Mouse (Mus musculus): ENCODE results near the gene 4921524J17Rik.

DNA sequence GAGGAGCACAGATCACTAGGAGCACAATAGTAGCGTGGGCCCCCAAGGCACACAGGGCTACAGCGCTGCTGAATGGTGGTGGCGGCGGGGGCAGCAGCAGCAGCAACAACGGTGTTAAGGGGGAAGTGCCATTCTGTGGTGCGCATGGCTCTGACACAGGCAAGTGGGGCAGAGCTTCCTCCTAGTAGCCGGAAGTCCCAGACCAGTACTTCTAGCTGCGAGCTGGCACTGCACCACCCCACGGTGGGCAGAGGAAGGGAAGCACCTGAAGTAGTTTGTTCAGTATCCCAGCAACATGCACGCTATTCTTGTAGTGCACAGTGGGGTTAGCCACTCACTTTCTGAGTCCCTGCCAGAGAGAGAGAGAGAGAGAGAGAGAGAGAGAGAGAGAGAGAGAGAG lies 49.3 kb upstream of the 4921524J17Rik start:
- TF ChIP-seq CTCF (IDR thresholded peaks at IDR 0.05) (no peak), POLR2A (IDR thresholded peaks at IDR 0.05; ENCODE audit: insufficient read depth, low read depth, low read length) (no peak), EP300 (IDR thresholded peaks at IDR 0.05; ENCODE audit: insufficient read depth, low read depth, low read length) (no peak)
